Mouse (Mus musculus) kidney, postnatal 25 days (tissue): ENCODE data around the gene Ints2.

ENCODE experiments used
- DNase-seq, 2 experiments: peaks; one replicate each; pipeline ENCODE4 v3.0.0; 2021; ENCODE audit warnings: mixed read lengths in 2 of 2

The Ints2 gene

DNA sequence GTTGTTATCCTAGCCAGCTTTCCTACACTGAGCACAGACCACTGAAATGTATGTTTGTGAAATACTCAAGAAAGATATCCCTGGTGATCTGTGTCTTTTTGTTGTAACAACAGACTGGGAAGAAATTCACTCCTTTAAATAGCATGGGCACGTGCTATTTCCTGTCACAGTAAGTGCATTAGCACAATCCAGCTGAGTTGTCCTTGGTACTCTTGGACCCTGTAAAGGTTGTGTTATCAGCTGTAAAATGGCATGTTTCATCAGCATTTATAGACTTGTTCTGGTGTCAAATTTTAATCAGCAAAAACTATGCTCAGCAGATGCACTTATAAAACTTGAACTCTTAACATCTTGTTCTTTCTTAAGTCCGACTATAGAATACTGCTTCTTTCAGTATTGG, 86.6 kb downstream of the Ints2 start:
- no peak for DNase-seq
